Mouse (Mus musculus) left cerebral cortex, postnatal 10 days (tissue): ENCODE measurements at regions not wholly inside any gene's neighbourhood (a gene's known extent, or its start where the extent isn't known, plus 50 kb on each side); places are given as distances from the start of the nearest gene placed in this dataset.

Experiments
- DNase-seq, 2 experiments: peaks; one replicate each; pipeline ENCODE4 v3.0.0; 2021 to 2022; ENCODE audit warnings: low spot score in 2 of 2, mixed read lengths in 1 of 2; ENCODE audit errors: extremely low spot score in 1 of 2
- intact Hi-C: fragments of 180-260 bp; cut with DNase I; formaldehyde crosslinking; loops from one replicate; pipeline ENCODE4 v1.15.1; 2025

DNA sequence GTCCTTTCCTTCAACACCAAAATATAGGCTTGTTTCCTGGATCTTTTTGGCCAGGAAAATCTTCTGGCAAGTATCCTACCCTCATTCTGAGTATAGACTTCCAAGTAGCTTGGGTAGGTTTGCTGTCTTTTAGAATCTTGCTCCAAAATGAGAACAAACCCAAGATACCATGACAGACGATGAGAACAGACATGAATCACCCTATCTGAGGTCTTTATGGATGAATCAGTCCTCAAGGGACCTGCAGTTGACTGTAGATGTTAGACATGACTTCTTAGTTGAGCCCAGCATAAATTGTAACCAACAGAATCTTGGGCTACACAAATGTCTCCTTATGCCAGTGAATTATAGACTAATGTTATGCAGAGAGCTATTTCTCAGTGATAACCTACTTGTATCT, 114.3 kb upstream of the Dkk2 start:
- intact Hi-C loops: no loop called here

DNA sequence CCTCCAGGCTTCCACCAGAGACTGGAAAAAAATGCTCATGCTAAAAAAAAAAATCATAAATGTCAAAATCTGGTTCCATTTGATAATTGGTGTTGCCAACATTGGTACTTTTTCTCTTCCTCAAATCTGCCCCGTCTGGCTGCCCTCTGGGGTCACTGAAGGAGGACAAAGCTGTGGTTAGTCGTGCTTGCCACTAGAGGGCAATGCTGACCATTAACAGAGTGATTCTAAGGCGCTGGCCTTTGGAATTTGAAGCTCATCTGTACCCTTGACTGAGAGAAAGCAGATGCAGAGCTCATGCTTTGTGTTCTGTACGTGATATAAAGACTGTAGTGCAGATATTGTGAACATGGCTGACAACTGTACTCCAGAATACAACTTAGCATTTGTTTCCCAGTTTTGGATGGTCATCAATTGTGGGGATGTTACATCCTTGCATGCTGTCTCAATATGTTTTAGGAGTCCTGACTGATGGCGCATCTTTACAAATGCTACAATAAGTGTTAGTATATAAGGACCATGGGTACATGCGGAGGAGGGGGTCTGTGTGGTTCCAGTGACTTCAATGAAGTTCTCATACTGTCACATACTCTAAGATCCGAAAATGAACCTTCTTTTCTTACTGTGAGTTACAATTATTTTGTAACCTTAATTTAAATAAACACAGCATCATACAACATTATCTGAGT, 109.0 kb upstream of the Dkk2 start:
- intact Hi-C loops: no loop called here
- DNase-seq: peak; percentile 13 to 40

More for the DNA sequence above, 114.3 kb upstream of the Dkk2 start:
- no peak for DNase-seq

DNA sequence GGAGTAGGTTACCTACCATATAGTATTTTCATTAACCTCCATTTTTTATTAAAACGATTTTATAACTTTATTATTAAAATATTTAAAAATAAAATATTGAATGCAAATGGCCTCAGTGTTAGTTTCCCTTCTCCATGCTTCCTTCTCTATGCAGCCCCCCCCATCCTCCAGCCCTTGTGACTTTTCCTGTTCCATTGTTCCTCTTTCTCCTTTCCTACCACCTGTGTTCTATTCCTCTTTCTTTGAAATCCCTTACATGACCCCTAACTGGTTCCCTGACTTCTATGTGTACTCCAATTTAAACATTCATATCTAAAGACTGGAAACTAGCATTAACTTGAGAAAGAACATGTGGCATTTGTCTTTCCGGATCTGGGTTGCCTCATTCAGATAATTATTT, 101.8 kb upstream of the Dkk2 start:
- no peak for DNase-seq
- intact Hi-C loops: no loop called here

DNA sequence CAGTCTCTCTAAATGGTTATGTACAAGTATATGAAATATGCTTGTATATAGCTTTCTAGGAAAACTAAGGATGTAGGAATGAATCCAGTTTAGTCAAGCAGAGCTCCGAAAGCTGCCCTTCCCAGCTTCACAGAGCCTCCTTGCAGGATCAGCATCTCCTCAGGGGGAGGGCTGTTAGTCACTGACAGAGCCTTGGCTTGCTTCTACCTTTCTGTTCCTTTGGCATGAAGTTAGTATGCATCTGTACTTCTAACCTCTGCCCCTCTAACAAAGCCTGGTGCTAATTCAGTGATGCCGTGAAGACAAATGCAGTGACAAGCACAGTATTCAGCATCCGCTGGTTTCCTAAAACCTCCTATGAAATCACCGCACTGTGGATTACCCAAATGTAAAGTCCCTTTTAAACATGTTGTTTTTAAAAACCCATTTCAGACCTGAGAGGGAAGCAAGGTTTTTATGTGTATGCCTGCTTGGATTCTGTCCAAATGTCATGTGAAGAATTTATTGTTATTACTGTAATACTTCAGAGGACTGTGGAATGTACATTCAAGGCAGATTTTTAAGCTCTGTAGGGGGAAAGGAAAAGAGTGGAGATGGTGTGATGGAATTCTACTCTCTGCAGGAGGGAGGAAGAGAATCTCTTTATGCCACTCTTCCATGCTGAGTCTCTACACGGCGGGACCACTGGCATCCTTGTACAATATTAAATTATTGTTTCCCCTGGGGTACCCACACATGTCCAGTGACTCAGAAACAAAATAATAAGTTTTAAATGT, 86.1 kb upstream of the Dkk2 start:
- DNase-seq: no peak
- intact Hi-C loops: no loop called here

DNA sequence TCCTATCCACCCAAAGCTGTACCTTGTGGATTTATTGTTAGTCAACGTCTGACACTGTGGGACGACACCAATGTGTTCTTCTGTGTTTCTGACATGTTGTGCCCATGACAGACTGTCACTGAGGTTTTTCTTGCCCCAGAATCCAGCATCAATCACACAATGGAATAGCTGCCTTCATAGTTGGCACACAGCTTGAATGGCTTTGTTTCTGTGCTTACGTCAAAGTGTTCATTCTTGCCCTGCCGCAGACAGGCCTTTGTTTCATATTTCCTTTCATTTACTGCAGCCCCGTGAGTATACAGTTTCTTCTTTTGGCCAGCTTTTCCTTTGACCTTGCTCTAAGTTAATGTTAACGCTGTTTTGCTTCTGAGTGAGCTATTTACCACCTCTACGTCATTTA, 78.9 kb upstream of the Dkk2 start:
- DNase-seq: no peak
- intact Hi-C loops: no loop called here

DNA sequence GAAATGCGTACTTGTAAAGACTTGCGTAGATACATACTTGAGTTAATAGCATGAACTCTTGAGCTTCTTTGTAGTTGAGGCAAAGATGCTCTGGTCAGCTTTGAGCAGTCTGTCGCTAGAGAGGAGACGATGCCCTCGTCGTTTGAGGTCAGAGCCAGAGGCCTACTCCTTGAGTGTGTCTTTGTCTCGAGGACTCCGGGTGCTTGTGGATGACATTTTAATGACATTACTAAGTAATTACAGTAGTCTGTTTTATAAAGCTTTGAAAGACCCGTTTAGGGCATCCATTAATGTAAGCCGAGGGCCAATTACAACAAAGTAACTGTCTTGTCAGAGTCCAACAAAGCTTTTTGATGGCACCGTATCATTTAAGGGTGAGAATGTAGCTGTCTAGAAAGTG, 78.2 kb upstream of the Dkk2 start:
- intact Hi-C loops: no loop called here
- no peak for DNase-seq

DNA sequence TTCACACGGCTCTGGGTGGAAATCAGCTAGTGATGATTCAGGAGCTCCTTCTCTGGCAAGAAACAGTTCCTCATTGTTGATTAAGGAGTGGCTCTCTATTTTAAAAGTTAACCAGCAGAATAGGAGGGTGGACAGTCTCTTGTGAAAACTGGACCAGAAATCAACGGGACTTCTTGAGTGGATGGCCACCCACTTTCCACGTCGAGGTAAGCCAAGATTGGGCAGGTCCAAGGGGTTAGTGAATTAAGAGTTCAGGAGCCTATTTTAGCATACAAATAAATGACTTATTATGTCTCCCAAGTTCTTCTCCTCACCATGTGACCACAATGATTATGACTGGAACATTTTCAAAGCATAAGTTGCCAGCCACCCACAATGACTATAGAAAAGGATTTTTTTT, 77.7 kb upstream of the Dkk2 start:
- intact Hi-C loops: no loop called here
- no peak for DNase-seq

DNA sequence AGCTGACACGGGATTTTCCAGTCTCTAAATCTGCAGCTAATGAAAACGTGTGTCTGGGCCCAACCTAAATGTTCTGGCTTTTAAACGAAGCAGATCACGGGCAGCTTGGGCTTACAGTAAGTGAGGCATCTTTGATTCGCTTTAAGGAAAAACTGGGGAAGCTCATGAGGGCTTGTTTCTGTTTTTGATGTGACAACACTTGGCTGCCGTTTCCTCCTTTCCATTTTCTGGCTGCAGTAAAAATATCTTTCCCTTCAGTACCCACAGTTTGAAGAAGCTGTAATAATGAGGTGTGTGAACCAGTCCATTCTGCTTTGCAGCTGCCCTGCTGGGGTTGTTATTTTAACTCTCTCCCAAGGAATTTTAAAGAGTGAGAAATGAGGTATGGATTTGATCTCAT, 69.9 kb upstream of the Dkk2 start:
- intact Hi-C loops: no loop called here
- DNase-seq: no peak

DNA sequence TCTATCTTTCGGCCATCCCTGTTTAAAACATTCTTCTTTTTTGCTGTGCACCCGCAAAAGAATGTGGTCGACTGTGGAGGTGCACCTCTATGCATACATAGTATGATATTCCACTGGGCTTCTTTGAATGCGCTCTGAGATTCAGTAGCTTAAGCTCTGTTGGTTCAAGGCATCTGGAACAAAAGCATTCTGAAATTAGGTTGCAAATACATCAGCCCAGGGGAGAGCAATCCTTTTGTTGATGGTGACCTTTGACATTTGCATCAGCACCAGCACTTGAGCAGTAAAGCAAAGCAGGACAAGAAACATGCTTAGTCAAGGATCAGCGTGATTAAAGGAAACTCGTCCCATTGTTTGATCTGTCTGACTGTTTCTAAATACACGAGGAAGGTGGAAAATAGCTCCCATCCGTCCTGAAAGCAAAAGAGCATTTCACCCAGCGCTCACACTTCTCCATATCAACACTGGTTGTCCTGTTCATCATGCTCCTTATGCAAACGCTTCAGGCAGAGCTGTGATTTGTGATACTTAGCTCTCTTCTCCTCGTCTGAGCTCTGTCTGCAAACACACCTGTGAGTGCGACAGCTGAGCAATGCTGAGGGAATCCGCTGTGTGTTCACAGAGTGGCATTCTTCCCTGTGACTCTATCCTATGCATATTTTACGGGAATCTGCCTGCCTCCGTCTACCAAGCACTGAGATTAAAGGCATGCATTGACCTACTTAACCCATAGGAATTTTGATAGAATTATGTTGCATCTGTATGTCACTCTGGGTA, 67.4 kb upstream of the Dkk2 start:
- intact Hi-C loops: no loop called here
- DNase-seq: no peak

DNA sequence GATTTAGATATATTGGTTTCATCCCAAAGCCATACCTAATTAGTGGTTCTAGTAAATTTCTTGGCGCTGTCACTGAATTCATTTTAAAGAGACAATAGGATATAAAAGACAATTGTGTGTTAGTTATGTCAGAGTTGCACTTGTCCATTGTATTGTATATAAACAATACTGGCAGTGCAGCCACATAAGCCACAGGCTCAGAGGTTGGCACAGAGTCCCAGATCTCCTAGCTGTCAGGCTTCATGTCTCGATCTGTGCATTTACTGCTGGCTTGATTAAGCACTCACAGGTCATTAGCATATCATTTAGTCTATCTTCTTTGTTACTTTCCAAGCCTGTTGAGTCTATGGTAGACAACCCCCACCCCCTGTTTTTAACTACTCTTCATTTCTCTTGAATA, 66.6 kb upstream of the Dkk2 start:
- intact Hi-C loops: no loop called here
- DNase-seq: no peak

DNA sequence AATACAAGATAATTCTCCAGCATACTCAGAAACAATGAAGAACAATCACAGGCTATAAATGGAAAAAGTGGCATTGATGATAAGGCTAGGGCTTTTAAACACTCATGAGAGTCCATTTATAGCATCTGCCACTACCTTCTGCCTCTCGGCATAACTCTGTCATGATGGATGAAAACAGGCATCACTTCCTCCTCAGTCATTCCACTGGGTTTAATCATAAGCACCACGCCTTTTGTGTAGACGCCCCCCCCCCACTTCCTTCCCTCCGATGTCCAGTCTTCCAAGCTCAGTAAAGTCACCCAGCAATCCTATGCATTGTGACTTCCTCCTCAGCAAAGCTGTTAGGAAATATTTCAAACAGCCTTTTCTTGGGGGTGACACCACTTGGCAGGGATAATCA, 63.1 kb upstream of the Dkk2 start:
- intact Hi-C loops: no loop called here
- no peak for DNase-seq

DNA sequence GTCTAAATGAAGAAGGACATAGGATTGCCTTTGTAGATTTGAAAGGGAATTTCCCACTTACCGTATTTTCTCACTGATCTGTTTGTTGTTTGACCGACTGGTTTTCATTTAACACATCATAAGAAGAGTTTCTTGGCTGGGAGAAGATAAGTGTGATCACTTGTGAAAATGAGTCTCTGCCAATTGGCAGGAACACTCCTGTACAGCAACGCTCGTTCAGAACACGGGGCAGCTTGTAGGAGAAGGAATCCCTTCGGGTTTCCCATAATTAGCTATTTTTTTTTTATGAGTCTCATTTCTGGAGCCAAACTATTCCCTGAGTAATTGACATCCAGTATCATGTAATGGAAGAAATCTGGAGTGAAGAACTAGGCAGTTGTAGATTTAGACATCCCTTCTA, 61.8 kb upstream of the Dkk2 start:
- DNase-seq: no peak
- intact Hi-C loops: no loop called here

DNA sequence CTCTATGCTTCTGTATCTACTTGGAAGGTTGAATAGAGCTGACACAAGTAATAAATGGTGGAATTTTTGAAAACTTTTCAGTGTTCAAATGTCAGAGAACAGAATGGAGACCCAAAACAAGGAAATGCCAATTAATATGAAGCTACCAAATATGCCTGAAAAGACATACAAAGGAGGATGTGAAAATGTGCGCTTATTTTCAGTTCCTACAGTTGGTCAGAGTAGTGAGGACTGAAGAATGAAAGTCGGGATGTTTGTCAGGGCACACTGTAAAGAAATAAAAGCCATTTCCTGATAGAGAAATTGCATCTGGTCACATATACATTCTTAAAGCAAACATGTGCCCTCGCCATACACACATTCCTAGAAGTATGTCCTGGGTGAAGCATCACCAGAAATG, 56.0 kb upstream of the Dkk2 start:
- DNase-seq: no peak
- intact Hi-C loops: no loop called here

DNA sequence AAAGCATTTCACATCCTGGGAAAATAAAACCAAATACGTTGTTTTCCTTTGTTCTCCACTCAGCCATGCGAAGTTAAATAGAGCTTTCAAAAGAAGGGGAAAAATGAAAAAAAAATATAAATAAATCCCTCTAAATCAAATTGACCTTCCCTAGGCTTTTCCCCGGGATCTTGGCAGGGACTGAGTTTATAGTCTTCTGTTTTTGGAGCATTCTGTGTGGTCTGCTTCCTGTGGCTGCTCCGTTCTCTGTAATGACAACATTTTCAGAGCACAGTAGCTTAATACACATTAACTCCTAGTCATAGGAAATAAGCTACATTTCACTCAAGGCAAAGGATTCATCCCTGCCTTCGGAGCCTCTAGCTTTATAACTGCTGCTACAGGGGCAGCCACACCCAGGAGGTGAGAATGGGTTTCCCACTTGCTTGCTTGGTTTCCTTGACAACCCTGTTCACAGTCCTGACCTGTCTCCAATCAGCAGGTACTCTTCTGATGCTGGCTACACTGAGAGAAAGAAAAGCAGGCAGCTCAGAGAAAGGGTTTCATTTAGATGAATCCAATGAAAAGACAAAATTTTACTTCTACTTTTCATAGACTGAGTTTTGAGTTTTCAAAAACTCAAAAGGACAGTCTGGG, 51.9 kb upstream of the Dkk2 start:
- intact Hi-C loops: no loop called here
- no peak for DNase-seq

DNA sequence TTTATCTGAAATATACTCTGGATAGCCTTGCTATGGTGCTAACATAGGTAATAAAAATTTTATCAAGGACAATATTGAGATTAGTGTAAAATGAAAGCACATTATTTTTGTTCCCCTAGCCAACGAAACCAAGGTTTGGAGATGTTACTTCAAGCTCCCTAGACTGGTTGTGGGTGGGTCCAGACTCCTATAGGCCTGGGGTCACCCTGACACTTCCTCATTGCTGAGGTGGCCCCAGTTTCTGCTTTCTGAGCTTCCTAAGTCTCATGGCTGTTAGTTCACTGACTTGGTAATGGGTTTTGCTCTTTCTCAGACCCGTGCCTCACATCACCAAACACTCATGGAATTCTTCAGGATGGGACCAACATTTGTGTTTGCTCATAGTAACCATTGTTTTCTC, 49.9 kb upstream of the Dkk2 start:
- intact Hi-C loops: no loop called here
- no peak for DNase-seq
